Mouse (Mus musculus): ENCODE results near the gene Gm21936.
"Not testable (repeated sequence)": the region's sequence is repeated elsewhere in the genome, so short reads cannot be mapped to it uniquely, and the experiment has no call there.

Gm21936 gene

DNA sequence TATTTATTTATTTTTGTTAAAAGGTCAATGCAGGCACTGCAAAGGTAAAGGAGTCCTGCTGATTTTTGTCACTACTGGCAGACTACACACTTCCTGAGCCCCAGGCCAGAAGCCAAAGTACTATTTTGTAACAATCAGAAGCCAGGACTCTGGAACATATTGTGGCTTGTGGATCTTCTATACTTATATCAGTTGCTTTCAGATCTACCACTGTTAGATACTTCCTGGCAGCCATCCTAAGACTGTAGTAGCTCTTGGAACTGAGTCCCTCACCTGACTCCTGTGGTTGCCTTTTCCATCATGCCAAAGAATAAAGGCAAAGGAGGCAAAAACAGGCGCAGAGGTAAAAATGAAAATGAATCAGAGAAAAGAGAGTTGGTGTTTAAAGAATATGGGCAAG lies at the start of gene Gm21936:
Gene Gm21936 (plus strand): TSS at position 301 of the 400 bp plus-strand sequence.
- not testable (repeated sequence) for DNase-seq

DNA sequence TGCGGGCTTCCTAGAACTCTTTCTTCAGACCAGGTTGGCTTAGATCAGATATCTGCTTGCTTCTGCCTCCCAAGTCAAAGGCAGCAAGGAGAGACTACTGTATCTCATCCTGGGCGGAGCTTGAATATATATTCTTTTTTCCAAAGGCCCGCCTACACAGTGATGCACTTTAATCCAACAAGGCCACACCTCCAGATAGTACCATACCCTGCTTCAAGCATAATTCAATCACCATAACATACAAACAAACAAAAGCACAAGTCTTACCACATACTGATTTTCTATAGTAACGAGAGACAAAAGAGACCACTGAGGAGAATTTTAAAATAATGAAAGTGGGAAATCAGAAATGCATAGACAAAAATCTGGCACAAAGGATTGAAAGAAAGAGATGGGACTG lies 19.7 kb upstream of the Gm21936 start, which contains the start of gene Gm21319:
Gene Gm21319 (minus strand): TSS at position 101 of the 400 bp plus-strand sequence.
- not testable (repeated sequence) for DNase-seq

DNA sequence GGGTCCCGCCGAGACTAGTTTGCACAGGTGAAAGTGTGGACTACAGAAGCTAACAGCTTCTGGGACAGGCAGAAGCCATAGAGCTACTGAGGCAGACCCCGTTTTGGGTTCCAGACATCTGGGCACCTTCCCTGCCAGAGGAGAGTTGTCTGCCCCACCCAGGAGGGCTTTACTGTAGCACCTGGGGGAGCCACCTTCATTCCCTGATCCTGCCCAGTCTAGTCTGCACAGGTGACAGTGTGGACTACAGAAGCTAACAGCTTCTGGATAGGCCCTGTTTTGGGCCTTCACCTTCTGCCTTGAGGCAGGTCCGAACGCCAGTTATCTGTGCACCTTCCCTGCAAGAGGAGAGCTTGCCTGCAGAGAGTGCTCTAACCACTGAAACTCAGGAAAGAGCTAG lies 2.7 kb downstream of the Gm21936 start:
- peak; percentile 91 for DNase-seq

DNA sequence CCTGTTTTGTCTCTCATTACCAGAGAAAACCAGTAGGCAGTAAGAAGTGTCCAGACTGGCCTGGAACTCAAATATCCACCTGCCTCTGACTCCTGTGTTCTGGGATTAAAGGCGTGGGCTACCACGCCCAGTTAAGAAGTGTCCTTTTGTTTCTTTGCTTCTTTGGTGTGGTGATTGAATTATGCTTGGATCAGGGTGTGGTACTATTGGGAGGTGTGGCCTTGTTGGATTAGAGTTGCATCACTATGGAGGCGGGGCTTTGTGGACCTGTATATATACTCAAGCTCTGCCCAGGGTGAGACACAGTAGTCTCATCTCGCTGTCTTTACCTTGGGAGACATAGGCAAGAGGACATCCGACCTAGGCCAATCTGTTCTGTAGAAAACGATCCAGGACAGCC lies 21.0 kb downstream of the Gm21936 start, which contains the start of gene BB287469:
Gene BB287469 (plus strand): TSS at position 301 of the 400 bp plus-strand sequence.
- DNase-seq, result not testable (repeated sequence)

DNA sequence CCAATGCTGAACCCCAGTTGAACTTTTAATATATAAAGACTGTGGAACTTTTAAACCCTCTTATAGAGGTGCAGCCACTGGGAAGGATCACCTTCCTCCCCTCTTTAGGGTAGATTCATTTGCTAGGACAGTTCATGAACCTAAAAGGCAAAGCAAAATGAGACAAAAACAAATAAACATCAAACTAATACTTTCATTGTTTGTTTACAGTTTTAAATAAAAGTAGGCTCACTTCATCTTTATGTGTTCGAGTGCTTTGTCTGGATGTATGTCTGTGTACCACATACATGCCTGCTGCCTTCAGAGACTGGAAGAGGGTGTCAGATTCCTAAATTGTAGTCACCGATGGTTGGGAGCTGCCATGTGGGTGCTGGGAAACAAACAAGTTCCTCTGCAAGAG lies 46.9 kb downstream of the Gm21936 start, which contains the start of gene Gm2001:
Gene Gm2001 (minus strand): TSS at position 101 of the 400 bp plus-strand sequence.
- DNase-seq, result not testable (repeated sequence)

All from heart, adult 11 months (tissue).